In genomic region chr19:17788617-17789317, GRCm38 (mm10) we compare ENCODE assay signal across 20 mouse cellular contexts. TPM values are rescaled to one million over a fixed set of nuclear protein-coding genes. Genes with fewer than 3 reads are reported as not detected.
A peak's percentile ranks its signal among the peaks of the same experiment; 100 is the strongest.
DNase-seq lines count a peak whose midpoint lies in the region; ATAC-seq lines count a peak whose summit lies in the region.
"Had no signal": no experiment of that assay in that cellular context is flagged by ENCODE, and none has a peak within 500 bp of the region (broad histone marks: within the 10 kb centered on the region; RNA-seq: fewer than 3 reads in every experiment).

No protein-coding gene starts in this region.

- H3K9me3 ChIP-seq in lung, embryonic 16.5 days (ENCODE audit: control insufficient read depth, low read length) = no peaks in the 10 kb centered on the region
- H3K9me3 ChIP-seq: embryonic facial prominence, embryonic 15.5 days; forebrain, embryonic 10.5 days; hindbrain, embryonic 13.5 days; limb, embryonic 10.5 days; megakaryocyte, embryonic 14.5 days had no signal

- peak; percentile 72 for ATAC-seq in lung, embryonic 16.5 days (ENCODE audit: low read depth)

- intact Hi-C loops in left cerebral cortex, postnatal 4 days (cut with DNase I) = no loop called here

- no peak overlapping the region for H3K9ac ChIP-seq in lung, embryonic 16.5 days (ENCODE audit: low read length)
- H3K9ac ChIP-seq: embryonic facial prominence, embryonic 15.5 days; hindbrain, embryonic 13.5 days; liver, embryonic 14.5 days had no signal

- H3K27ac ChIP-seq in lung, embryonic 16.5 days (ENCODE audit: low read length) = no peak overlapping the region
- H3K27ac ChIP-seq: embryonic facial prominence, embryonic 15.5 days; forebrain, embryonic 10.5 days; hindbrain, embryonic 13.5 days; kidney, postnatal 0 days; limb, embryonic 10.5 days; liver, embryonic 14.5 days had no signal

- peak; percentile 77 to 92 for DNase-seq in adrenal gland, adult (ENCODE audit: inconsistent age in 2 of 2, low spot score in 1 of 2)
- no peak for DNase-seq in adrenal gland, postnatal 25 days
- DNase-seq in heart, adult 9 months (ENCODE audit: low spot score in 2 of 2) = peak; percentile 20 to 24
- no peak for DNase-seq in heart, postnatal 4 days
- peak; percentile 3 for DNase-seq in R1 (ENCODE audit: low read depth, low spot score)
- DNase-seq in left cerebral cortex, postnatal 4 days = no peak
- no peak for DNase-seq in thymus, postnatal 14 days
- DNase-seq: cerebellum, postnatal 10 days; gastrocnemius, postnatal 10 days; right cerebral cortex, postnatal 4 days; thymus, postnatal 4 days had no signal

- WGBS in lung, embryonic 16.5 days = 54% methylated on average over 10 of the region's 10 CpGs

- H3K4me2 ChIP-seq in lung, embryonic 16.5 days (ENCODE audit: low read depth, low read length) = no peak overlapping the region
- H3K4me2 ChIP-seq: embryonic facial prominence, embryonic 15.5 days; hindbrain, embryonic 13.5 days had no signal

- peaks cover 2% of the 10 kb centered on the region; the same call in 1 of the 2 replicates for H3K4me1 ChIP-seq in lung, embryonic 16.5 days (replicated peaks; ENCODE audit: control insufficient read depth, insufficient read depth, low read length)
- H3K4me1 ChIP-seq: embryonic facial prominence, embryonic 15.5 days; forebrain, embryonic 10.5 days; hindbrain, embryonic 13.5 days; limb, embryonic 10.5 days; megakaryocyte, embryonic 14.5 days had no signal

- H3K4me3 ChIP-seq in lung, embryonic 16.5 days (ENCODE audit: low read length) = no peak overlapping the region
- H3K4me3 ChIP-seq: embryonic facial prominence, embryonic 15.5 days; forebrain, embryonic 10.5 days; hindbrain, embryonic 13.5 days; limb, embryonic 10.5 days; megakaryocyte, embryonic 14.5 days had no signal

- H3K36me3 ChIP-seq in lung, embryonic 16.5 days (ENCODE audit: control insufficient read depth, insufficient read depth, low read length) = no peaks in the 10 kb centered on the region; the same call in 1 of the 2 replicates
- H3K36me3 ChIP-seq: embryonic facial prominence, embryonic 15.5 days; hindbrain, embryonic 13.5 days had no signal

- no peaks in the 10 kb centered on the region for H3K27me3 ChIP-seq in lung, embryonic 16.5 days (ENCODE audit: control insufficient read depth, insufficient read depth, low read depth, low read length)
- H3K27me3 ChIP-seq: embryonic facial prominence, embryonic 15.5 days; hindbrain, embryonic 13.5 days; megakaryocyte, embryonic 14.5 days had no signal

RNA-seq across cellular contexts. Expression of gene Pcsk5, which starts 48.7 kb away (rescaled TPM):
- total RNA-seq in adrenal gland, postnatal 25 days (2021) = 185 and 217 TPM in 2 replicates
- 1 to 10 TPM; 8.2 to 8.8 TPM for total RNA-seq in heart, postnatal 4 days (2021)
- polyA plus RNA-seq in lung, embryonic 16.5 days (2015; fragmentation: Nextera tagmentation; extraction: Ambion mirVana) = 23.7 and 24.0 TPM in 2 replicates
- total RNA-seq in left cerebral cortex, postnatal 4 days (2021) = 10 to 100 TPM; 16.9 to 17.4 TPM
- total RNA-seq: MEL had no signal

Comparison
In these comparisons a context has a peak if more than half of its experiments do, and no peak if none do; other contexts are left out.
1. DNase-seq: peak in adrenal gland, adult (2 of 2), heart, adult 9 months (2 of 2) and R1 (single experiment); none in adrenal gland, postnatal 25 days (single experiment), heart, postnatal 4 days (single experiment), left cerebral cortex, postnatal 4 days (single experiment) and thymus, postnatal 14 days (single experiment).
2. RNA of gene Pcsk5, which starts 48.7 kb away (total RNA-seq): 185 to 217 TPM in adrenal gland, postnatal 25 days; 16.9 to 17.4 TPM in left cerebral cortex, postnatal 4 days and 8.2 to 8.8 TPM in heart, postnatal 4 days; every median in the first group is over 10 times any median in the second.